Mouse (Mus musculus) kidney, embryonic 14.5 days (tissue): ENCODE measurements around the gene Tmed6. TPM values are rescaled to one million over a fixed set of nuclear protein-coding genes. Genes with fewer than 3 reads are reported as not detected.
A peak's percentile ranks its signal among the peaks of the same experiment; 100 is the strongest.

ENCODE experiments used
- ATAC-seq: fragments of 200-750 bp; cut with Nextera tagmentation; 2 replicates; pipeline ENCODE4 v1.8.0; 2017; ENCODE audit warnings: moderate number of reproducible peaks, mild to moderate bottlenecking, moderate TSS enrichment, moderate library complexity; ENCODE audit not compliant: low FRiP score, low TSS enrichment
- H3K27ac ChIP-seq: fragments of 300-500 bp; sonication (generic); 2 replicates; pipeline ENCODE4 v1.5.1; 2014; ENCODE audit warnings: low read depth, mild to moderate bottlenecking, low read length, moderate library complexity, mixed read lengths
- H3K27me3 ChIP-seq: fragments of 300-500 bp; sonication (generic); 2 replicates; pipeline ENCODE4 v1.6.1; 2014; ENCODE audit warnings: mild to moderate bottlenecking, low read length; ENCODE audit not compliant: control insufficient read depth, insufficient read depth
- H3K36me3 ChIP-seq: fragments of 300-500 bp; sonication (generic); 2 replicates; pipeline ENCODE4 v1.6.1; 2014; ENCODE audit warnings: low read length, mixed read lengths; ENCODE audit not compliant: control insufficient read depth, insufficient read depth
- H3K4me1 ChIP-seq: fragments of 300-500 bp; sonication (generic); 2 replicates; pipeline ENCODE4 v1.6.1; 2014; ENCODE audit warnings: low read length, mixed read lengths; ENCODE audit not compliant: control insufficient read depth, insufficient read depth
- H3K4me2 ChIP-seq: fragments of 300-500 bp; sonication (generic); replicated peaks from 2 replicates; pipeline ENCODE4 v1.6.1; 2014; ENCODE audit warnings: low read depth, mild to moderate bottlenecking, low read length
- H3K4me3 ChIP-seq: fragments of 300-500 bp; sonication (generic); 2 replicates; pipeline ENCODE4 v1.5.1; 2014; ENCODE audit warnings: mild to moderate bottlenecking, low read length
- H3K9ac ChIP-seq: fragments of 300-500 bp; sonication (generic); 2 replicates; pipeline ENCODE4 v1.6.1; 2014; ENCODE audit warnings: low read depth, mild to moderate bottlenecking, low read length, moderate library complexity
- H3K9me3 ChIP-seq: fragments of 300-500 bp; sonication (generic); 2 replicates; pipeline ENCODE4 v1.6.1; 2016; ENCODE audit warnings: low read length; ENCODE audit not compliant: control insufficient read depth
- WGBS: fragments of 180-500 bp; shearing (Covaris S2); extraction: QIAGEN DNeasy Blood & Tissue Kit; methylation state at CpG from one replicate; pipeline ENCODE4 v1.1.7; 2014; 5-methylcytosine and 5-hydroxymethylcytosine counted together
- polyA plus RNA-seq: library from polyadenylated mRNA; unstranded; fragments of >200 nt; fragmentation: Nextera tagmentation; extraction: Ambion mirVana; gene quantifications from 2 replicates; pipeline ENCODE4 v1.2.1, GENCODE M21; 2014

Tmed6 gene
- polyA plus RNA-seq = 22.5 and 31.9 TPM in 2 replicates

- peak; percentile 78 for ATAC-seq
- Histone ChIP-seq H3K27ac (peak within 1 kb of the TSS; percentile 7; the same call in 1 of the 2 replicates), H3K4me3 (no peak within 1 kb of the TSS), H3K36me3 (peaks cover 9% of the 10 kb centered on the region), H3K9ac (no peak within 1 kb of the TSS), H3K27me3 (no peaks in the 10 kb centered on the region), H3K4me2 (no peak within 1 kb of the TSS), H3K9me3 (no peaks in the 10 kb centered on the region), H3K4me1 (no peaks in the 10 kb centered on the region)
- WGBS = 48% methylated on average over 17 of the region's 17 CpGs
Observed at GRCm38 (mm10) chr8:107065511-107066496, at the start of gene Tmed6. Gene Tmed6, minus strand, starts transcription at chr8:107065644.

GRCm38 (mm10) chr8:107115008-107115320, 49.5 kb upstream of the Tmed6 start:
- Histone ChIP-seq H3K27ac (peak overlapping the region; percentile 83), H3K9ac (peak overlapping the region; percentile 35; the same call in 1 of the 2 replicates)

DNA sequence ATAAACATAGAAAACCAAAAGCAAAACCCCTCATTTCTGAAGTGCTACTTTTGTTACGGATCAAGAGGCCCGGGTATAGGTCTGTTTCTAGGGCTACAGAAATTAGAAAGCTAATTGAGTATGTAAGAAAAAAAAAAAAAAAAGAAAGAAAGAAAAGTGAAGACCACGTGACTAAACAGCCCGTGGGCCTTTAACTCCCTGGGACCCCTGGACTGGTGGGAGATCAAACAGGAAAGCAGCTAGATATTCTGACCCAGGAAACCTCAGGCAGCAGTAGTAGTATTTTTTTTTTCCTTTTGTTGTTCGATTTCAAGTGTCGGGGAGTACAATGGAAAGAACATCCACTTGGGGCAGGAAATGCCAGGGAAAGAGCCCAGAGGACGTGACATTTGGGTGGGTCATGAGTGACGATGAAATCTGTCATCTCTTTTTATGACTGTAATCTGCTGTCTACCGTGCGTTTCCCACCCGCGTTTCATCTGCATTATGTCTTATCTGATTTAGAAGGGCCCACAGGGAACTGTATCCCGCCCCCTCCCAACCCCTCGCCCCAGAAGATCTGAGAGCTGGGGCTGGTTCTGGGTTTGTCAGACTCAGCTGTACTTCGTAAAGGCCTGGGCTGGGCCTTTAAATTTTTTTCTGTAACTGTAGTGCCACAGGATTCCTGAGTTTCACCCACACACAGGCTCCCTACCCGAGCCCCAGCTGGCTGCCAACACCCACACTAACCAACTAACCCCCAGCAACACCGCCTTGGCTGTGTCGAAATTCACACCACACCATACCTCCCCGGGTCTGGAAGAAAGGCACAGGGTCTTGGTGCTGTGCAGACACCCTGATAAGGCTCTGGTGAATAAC, 48.9 kb upstream of the Tmed6 start:
- Histone ChIP-seq H3K4me1 (peaks cover 27% of the 10 kb centered on the region), H3K27me3 (no peaks in the 10 kb centered on the region), H3K27ac (peak overlapping the region; percentile 83), H3K4me3 (no peak overlapping the region; the same call in 1 of the 2 replicates), H3K36me3 (no peaks in the 10 kb centered on the region), H3K9me3 (no peaks in the 10 kb centered on the region), H3K9ac (peak overlapping the region; percentile 35; the same call in 1 of the 2 replicates), H3K4me2 (peak overlapping the region; percentile 23)
- ATAC-seq = peak; percentile 20; the same call in 1 of the 2 replicates
- WGBS = 28% methylated on average over 19 of the region's 19 CpGs

More at GRCm38 (mm10) chr8:107115008-107115320, 49.5 kb upstream of the Tmed6 start:
- ATAC-seq = no peak
- Histone ChIP-seq H3K9me3 (no peaks in the 10 kb centered on the region), H3K27me3 (no peaks in the 10 kb centered on the region), H3K4me1 (peaks cover 32% of the 10 kb centered on the region), H3K36me3 (no peaks in the 10 kb centered on the region), H3K4me2 (peak overlapping the region; percentile 23), H3K4me3 (no peak overlapping the region; the same call in 1 of the 2 replicates)
- WGBS = 33% methylated on average over 10 of the region's 10 CpGs

DNA sequence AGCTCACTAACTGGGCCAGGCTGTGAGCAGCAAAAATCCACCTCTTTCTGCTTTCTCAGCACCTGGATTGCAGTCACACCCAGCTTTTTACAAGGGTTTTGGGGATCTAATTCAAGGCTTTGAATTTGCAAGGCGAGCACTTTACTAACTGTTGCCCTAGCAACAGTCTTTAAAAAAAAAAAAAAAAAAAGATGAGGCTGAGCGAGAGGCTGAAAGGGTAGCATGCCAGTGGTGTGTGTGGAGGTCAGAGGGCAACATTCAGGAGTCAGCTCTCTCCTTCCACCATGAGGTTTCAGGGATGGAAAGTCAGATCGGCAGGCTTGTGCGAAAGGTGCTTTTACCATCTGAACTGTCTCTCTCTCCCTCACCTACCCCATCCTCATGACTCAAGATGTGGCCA, 47.8 kb upstream of the Tmed6 start:
- H3K27me3 ChIP-seq = no peaks in the 10 kb centered on the region
- H3K4me2 ChIP-seq = no peak overlapping the region
- H3K36me3 ChIP-seq = no peaks in the 10 kb centered on the region
- no peak overlapping the region for H3K4me3 ChIP-seq
- 66% methylated on average over 4 of the region's 4 CpGs for WGBS
- H3K9ac ChIP-seq = no peak overlapping the region
- peaks cover 16% of the 10 kb centered on the region for H3K4me1 ChIP-seq
- no peaks in the 10 kb centered on the region for H3K9me3 ChIP-seq
- no peak for ATAC-seq
- H3K27ac ChIP-seq = no peak overlapping the region

- WGBS = 91% methylated on average over 10 of the region's 11 CpGs
- Histone ChIP-seq H3K4me1 (peaks cover 10% of the 10 kb centered on the region), H3K9ac (no peak overlapping the region), H3K9me3 (no peaks in the 10 kb centered on the region), H3K36me3 (no peaks in the 10 kb centered on the region), H3K27ac (no peak overlapping the region), H3K4me2 (no peak overlapping the region), H3K27me3 (no peaks in the 10 kb centered on the region), H3K4me3 (no peak overlapping the region)
- ATAC-seq = no peak
Observed at GRCm38 (mm10) chr8:107111340-107112105, 46.1 kb upstream of the Tmed6 start.

- Histone ChIP-seq H3K9me3 (no peaks in the 10 kb centered on the region), H3K4me1 (peaks cover 10% of the 10 kb centered on the region), H3K4me2 (no peak overlapping the region), H3K36me3 (no peaks in the 10 kb centered on the region), H3K27me3 (no peaks in the 10 kb centered on the region), H3K9ac (no peak overlapping the region), H3K4me3 (no peak overlapping the region), H3K27ac (no peak overlapping the region)
- ATAC-seq = no peak
- WGBS = 73% methylated on average over 9 of the region's 9 CpGs
Observed at GRCm38 (mm10) chr8:107110629-107111330, 45.3 kb upstream of the Tmed6 start.

GRCm38 (mm10) chr8:107109816-107110435, 44.5 kb upstream of the Tmed6 start:
- Histone ChIP-seq H3K27ac (no peak overlapping the region), H3K36me3 (no peaks in the 10 kb centered on the region), H3K9ac (no peak overlapping the region), H3K9me3 (no peaks in the 10 kb centered on the region), H3K4me3 (no peak overlapping the region), H3K27me3 (no peaks in the 10 kb centered on the region), H3K4me1 (peaks cover 8% of the 10 kb centered on the region), H3K4me2 (no peak overlapping the region)
- 88% methylated on average over 5 of the region's 5 CpGs for WGBS
- no peak for ATAC-seq
